Comparison of ENCODE assay signal across 8 mouse cellular contexts in genomic region chr10:94688420-94689175, GRCm38 (mm10). TPM values are rescaled to one million over a fixed set of nuclear protein-coding genes. Genes with fewer than 3 reads are reported as not detected.
DNase-seq lines count a peak whose midpoint lies in the region; ATAC-seq and TF ChIP-seq lines count a peak whose summit lies in the region.

Gene Cep83 (plus strand): TSS chr10:94688654.

- H3K27ac ChIP-seq in intestine, postnatal 0 days (ENCODE audit: low read depth, low read length) = peak within 1 kb of the TSS; percentile 88
- peak within 1 kb of the TSS; percentile 97 for H3K27ac ChIP-seq in midbrain, embryonic 10.5 days (replicated peaks)

- ATAC-seq in intestine, postnatal 0 days = peak; percentile 97

- no peaks in the 10 kb centered on the region; the same call in 1 of the 2 replicates for H3K4me1 ChIP-seq in intestine, postnatal 0 days (replicated peaks; ENCODE audit: control insufficient read depth, insufficient read depth, low read length)
- H3K4me1 ChIP-seq in midbrain, embryonic 10.5 days = peaks cover 24% of the 10 kb centered on the region

- DNase-seq in adrenal gland, postnatal 10 days = peak; percentile 98
- DNase-seq in embryo, embryonic 9.5 days (ENCODE audit: extremely low spot score) = peak; percentile 93
- peak; percentile 89 to 93 for DNase-seq in gastrocnemius, postnatal 4 days (ENCODE audit: low spot score in 2 of 2)
- DNase-seq in left cerebral cortex, postnatal 36 days (ENCODE audit: low spot score in 2 of 2) = peak; percentile 93 to 95
- peak; percentile 92 for DNase-seq in midbrain, embryonic 10.5 days (ENCODE audit: low spot score)
- DNase-seq in right cerebral cortex, postnatal 36 days (ENCODE audit: low spot score in 2 of 2) = peak; percentile 88 to 89
- DNase-seq in urinary bladder, postnatal 4 days (ENCODE audit: low spot score in 2 of 2) = peak; percentile 89 to 94

- H3K27me3 ChIP-seq in intestine, postnatal 0 days (replicated peaks; ENCODE audit: control insufficient read depth, insufficient read depth, low read length) = no peaks in the 10 kb centered on the region
- no peaks in the 10 kb centered on the region for H3K27me3 ChIP-seq in midbrain, embryonic 10.5 days (ENCODE audit: low read depth, poor library complexity, severe bottlenecking)

- under 1% methylated on average over 77 of the region's 86 CpGs for WGBS in intestine, postnatal 0 days
- under 1% methylated on average over 86 of the region's 86 CpGs for WGBS in midbrain, embryonic 10.5 days

- intact Hi-C loops in left cerebral cortex, postnatal 36 days (cut with DNase I) = loop anchor here (5.0 kb wide), 1 partner anchor 254 kb away; the partner anchor contains the start of gene Plxnc1

- H3K4me3 ChIP-seq in intestine, postnatal 0 days (ENCODE audit: low read depth, low read length) = peak within 1 kb of the TSS; percentile 76
- H3K4me3 ChIP-seq in midbrain, embryonic 10.5 days = peak within 1 kb of the TSS; percentile 97

- no peak for TF ChIP-seq CTCF in intestine, postnatal 0 days (IDR thresholded peaks at IDR 0.05; ENCODE audit: low read depth)

- peak within 1 kb of the TSS; percentile 85 for H3K4me2 ChIP-seq in intestine, postnatal 0 days (replicated peaks; ENCODE audit: low read depth)

- H3K36me3 ChIP-seq in intestine, postnatal 0 days (ENCODE audit: control insufficient read depth, insufficient read depth) = no peaks in the 10 kb centered on the region
- peaks cover 11% of the 10 kb centered on the region for H3K36me3 ChIP-seq in midbrain, embryonic 10.5 days

- H3K9ac ChIP-seq in intestine, postnatal 0 days (ENCODE audit: low read depth, low read length) = peak within 1 kb of the TSS; percentile 90

- H3K9me3 ChIP-seq in intestine, postnatal 0 days (ENCODE audit: control insufficient read depth) = no peaks in the 10 kb centered on the region
- H3K9me3 ChIP-seq in midbrain, embryonic 10.5 days (replicated peaks) = peaks cover 12% of the 10 kb centered on the region; the same call in 1 of the 2 replicates

RNA-seq across cellular contexts. Expression of gene Cep83, which starts in this region (rescaled TPM):
- total RNA-seq in adrenal gland, postnatal 10 days (2021) = 10 to 100 TPM; 10.9 to 13.5 TPM
- total RNA-seq in gastrocnemius, postnatal 4 days (2021) = 10 to 100 TPM; 17.7 to 19.3 TPM
- polyA plus RNA-seq in intestine, postnatal 0 days (2015; fragmentation: Nextera tagmentation; extraction: Ambion mirVana) = 9.5 and 11.0 TPM in 2 replicates
- 10 to 100 TPM; 36.2 to 43.5 TPM for total RNA-seq in left cerebral cortex, postnatal 36 days (2021)
- 17.2 and 17.5 TPM in 2 replicates for polyA plus RNA-seq in midbrain, embryonic 10.5 days (2016; fragmentation: Nextera tagmentation; extraction: Ambion mirVana)

Comparison
In these comparisons a context has a peak if more than half of its experiments do, and no peak if none do; other contexts are left out.
1. Peak in every context shown above with its lines: DNase-seq, ATAC-seq, H3K4me3 ChIP-seq and H3K27ac ChIP-seq.